Mouse (Mus musculus) T-helper 17 cell (primary cell): ENCODE results near the gene Ago4.

Experiments used
- in situ Hi-C, 2 experiments: fragments of 300-600 bp; cut with MboI, MseI; formaldehyde crosslinking; loops; 1 replicate in 1 of 2; 2 replicates in 1 of 2; pipeline ENCODE4 v1.15.1; 2025; ENCODE audit warnings: high pct_unique_total_duplicates in 2 of 2

Ago4 gene

GRCm38 (mm10) chr4:126526164-126526563 lies 7.1 kb downstream of the Ago4 start:
- in situ Hi-C loops = no loop called here

DNA sequence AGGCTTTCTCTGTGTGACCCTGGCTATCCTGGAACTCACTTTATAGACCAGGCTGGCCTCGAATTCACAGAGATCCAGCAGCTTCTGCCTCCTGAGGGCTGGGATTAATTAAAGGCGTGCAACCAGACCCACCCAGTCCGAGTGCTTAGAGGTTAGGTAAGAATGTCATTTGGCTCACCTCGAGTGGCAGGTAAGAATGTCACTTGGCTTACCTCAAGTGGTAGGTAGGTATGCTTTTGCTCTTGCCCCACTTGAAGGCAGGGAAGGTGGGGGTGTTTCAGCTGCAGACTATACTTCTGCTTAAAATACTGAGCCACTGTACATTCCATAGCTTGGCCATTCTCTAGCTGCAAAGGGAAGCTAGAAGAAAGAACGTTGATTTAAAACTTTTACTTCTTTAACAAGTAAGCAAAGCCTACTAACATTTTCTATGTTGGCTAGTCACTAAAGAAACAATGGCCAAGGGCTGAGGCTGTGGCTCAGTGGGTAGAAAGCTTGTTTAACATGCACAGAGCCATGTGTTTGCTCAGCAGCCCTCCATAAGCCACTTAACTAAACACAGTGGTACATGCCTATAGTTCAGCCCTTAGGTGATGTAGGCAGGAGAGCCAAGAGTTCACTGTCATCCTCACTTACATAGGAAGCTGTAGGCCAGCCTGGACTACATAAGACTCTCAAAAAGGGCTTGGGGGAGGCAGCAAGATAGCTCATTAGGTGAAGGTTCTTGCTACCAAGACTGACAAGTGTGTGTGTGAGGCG lies 20.8 kb downstream of the Ago4 start:
- in situ Hi-C loops = no loop called here

- in situ Hi-C loops = no loop called here
Observed at GRCm38 (mm10) chr4:126511013-126511412, 22.3 kb downstream of the Ago4 start.

- in situ Hi-C loops = loop anchor here in 1 of 2 experiments (10.0 kb wide), 1 partner anchor 584 kb away; no protein-coding TSS in a partner anchor
Observed at GRCm38 (mm10) chr4:126509072-126509471, 24.2 kb downstream of the Ago4 start.

GRCm38 (mm10) chr4:126508110-126508899 lies 25.0 kb downstream of the Ago4 start:
- in situ Hi-C loops = loop anchor here in 1 of 2 experiments (10.0 kb wide), 1 partner anchor 584 kb away; no protein-coding TSS in a partner anchor

DNA sequence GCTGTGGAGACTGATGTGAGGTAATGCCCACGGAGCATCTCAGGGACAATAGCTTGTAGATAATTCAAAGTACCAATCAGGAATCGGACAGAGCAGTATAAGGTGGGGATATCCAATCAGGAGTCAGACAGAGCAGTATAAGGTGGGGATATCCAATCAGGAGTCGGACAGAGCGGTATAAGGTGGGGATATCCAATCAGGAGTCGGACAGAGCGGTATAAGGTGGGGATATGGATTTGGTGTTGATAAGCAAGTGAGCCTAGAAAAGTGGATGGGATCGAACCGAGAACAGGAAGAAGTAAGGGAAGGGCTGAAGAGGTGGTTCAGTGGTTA lies 30.3 kb downstream of the Ago4 start:
- in situ Hi-C loops = loop anchor here in 1 of 2 experiments (10.0 kb wide), 1 partner anchor 578 kb away; no protein-coding TSS in a partner anchor

GRCm38 (mm10) chr4:126502141-126502976 lies 30.9 kb downstream of the Ago4 start:
- in situ Hi-C loops = loop anchor here in 1 of 2 experiments (10.0 kb wide), 1 partner anchor 578 kb away; no protein-coding TSS in a partner anchor

GRCm38 (mm10) chr4:126498601-126499000 lies 34.7 kb downstream of the Ago4 start:
- in situ Hi-C loops = no loop called here

DNA sequence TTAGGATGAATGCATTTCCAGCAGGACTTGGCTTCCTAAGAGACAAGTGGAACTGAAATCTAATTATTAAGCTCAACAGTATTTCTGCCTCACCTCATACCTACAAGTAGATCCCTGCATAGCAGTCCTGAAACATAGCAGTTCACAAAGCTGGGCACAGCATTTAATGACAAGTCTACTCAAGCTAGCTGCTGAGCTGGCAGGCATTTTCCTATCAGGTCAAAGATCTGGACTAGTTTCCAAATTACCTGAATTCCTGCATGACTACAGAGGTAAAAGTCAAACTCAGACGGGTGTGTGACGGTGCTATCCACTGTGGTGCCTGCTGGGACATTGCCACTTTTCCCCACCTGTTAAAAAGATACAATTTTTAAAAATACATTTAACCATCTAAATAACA lies 36.3 kb downstream of the Ago4 start:
- in situ Hi-C loops = no loop called here

GRCm38 (mm10) chr4:126495942-126496790 lies 37.1 kb downstream of the Ago4 start:
- in situ Hi-C loops = no loop called here

- in situ Hi-C loops = no loop called here
Observed at GRCm38 (mm10) chr4:126495453-126495852, 37.8 kb downstream of the Ago4 start.

DNA sequence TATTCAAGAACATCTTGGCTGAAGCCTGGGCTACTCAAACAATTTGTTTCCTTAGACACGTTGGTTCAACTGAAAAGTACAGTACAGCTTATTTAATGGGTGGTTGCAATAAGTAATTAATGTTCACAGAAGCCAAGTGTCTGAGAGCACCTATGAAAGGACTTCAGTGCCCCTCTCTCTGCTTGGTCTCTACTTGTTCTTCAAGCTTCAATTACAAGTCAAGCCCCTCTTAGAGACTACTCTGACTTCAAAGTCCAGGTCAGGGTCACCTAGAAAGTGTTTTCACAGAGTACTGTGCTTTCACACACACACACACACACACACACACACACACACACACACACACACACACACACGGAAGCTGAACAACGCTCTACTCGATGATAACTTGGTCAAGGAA lies 39.9 kb downstream of the Ago4 start:
- in situ Hi-C loops = no loop called here

DNA sequence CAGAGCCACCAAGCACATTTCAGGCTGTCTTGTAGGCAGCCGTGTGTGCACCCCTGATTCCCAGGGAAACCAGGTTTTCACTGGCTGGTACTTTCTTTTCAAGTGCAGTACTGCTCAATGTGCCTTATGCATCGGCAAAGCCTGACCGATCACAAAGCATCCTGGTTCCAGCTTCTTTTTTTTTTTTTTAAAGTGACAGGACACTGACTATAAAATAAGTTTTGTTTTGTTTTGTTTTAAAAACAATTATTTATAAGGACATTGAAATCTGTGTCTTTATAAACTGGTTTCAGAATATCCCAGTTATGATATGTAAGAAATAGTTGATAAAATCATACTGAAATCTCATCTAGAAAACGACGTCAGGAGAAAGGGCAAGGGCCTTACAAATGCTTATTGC lies 41.3 kb downstream of the Ago4 start:
- in situ Hi-C loops = no loop called here

GRCm38 (mm10) chr4:126490726-126491125 lies 42.5 kb downstream of the Ago4 start:
- in situ Hi-C loops = no loop called here

DNA sequence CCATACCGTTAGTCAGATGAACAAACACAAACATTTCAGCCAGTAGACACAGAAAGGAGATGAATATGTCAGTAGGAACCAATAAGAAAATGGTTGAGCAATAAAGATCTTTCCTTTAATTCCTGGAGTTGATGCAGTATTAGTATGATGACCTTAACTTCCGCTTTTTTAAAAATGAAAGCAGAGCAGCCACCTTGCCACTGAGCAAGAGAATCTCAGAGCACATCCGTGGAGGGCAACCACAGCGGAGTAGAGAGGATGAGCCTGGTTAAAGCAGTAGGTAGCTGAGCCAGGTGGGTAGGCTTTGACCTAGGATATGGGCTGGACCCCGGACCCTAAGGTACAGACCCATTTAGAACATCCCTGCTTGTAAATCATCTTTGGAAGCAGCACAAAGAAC lies 43.5 kb downstream of the Ago4 start:
- in situ Hi-C loops = no loop called here

- in situ Hi-C loops = no loop called here
Observed at GRCm38 (mm10) chr4:126486217-126486616, 47.1 kb downstream of the Ago4 start.

- in situ Hi-C loops = no loop called here
Observed at GRCm38 (mm10) chr4:126485065-126485464, 48.2 kb downstream of the Ago4 start.

GRCm38 (mm10) chr4:126483874-126484273 lies 49.4 kb downstream of the Ago4 start:
- in situ Hi-C loops = no loop called here

DNA sequence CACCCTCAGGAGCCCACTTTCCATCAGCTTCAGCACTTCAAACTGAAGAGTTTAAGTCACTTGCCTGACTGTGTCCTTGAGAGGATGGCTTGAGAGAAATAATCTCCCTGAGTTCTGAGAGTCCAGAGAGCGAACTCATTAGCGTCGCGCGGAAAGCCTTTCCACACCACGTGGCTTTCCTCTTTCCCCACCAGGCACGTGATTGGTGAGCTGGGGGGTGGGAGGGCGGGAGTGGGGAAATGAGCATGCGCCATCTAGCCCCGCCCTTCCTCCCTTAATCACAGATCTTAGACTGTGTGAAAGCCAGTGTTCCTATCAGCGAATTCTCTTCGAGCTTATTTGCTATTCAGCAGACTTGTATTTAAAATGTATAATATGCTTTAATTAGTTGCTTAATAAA lies 50.3 kb downstream of the Ago4 start:
- in situ Hi-C loops = no loop called here

DNA sequence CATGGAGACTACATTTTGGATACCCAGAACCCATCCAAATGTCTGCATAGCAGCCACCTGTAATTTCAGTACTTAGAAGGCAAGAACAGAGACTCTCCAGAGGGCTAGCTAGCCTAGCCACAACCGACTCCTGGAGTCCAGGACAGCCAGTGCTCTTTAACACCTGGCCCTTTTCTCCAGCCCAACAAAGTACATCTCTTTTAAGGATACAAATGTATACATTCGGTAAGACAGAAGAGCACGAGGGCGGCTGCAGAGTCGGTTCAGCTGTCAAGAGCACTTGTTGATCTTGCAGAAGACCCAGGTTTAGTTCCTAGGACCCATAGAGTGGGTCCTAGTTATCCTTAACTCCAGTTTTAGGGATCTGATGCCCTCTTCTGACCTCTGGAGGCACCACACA lies 51.8 kb downstream of the Ago4 start:
- in situ Hi-C loops = no loop called here

DNA sequence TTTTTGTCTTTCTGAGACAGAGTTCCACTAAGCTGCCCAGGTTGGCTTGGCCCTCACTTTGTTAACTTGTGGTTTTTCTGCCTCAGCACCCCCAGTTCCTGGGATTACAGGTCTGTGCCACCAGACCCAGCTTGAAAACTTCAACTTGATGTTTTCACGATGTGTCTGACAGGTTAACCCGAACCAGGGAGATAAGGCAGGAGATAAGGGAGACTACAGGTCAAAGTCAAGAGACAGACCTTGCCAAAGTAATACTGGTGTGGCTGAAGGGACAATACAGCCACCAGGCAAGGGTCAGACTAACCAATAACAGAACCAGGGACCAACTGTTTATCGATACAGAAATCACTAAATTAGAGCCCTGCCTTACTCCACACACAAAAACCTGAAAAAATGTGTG lies 53.0 kb downstream of the Ago4 start:
- in situ Hi-C loops = no loop called here
